Mouse (Mus musculus) intestine, embryonic 14.5 days (tissue): ENCODE data around the gene Heca. TPM values are rescaled to one million over a fixed set of nuclear protein-coding genes. Genes with fewer than 3 reads are reported as not detected.
"Not testable (repeated sequence)": the region's sequence is repeated elsewhere in the genome, so short reads cannot be mapped to it uniquely, and the experiment has no call there.

Experiments used
- ATAC-seq: fragments of 200-750 bp; cut with Nextera tagmentation; replicated peaks from 2 replicates; pipeline ENCODE4 v1.8.0; 2017; ENCODE audit warnings: low read depth, moderate number of reproducible peaks, moderate TSS enrichment, moderate library complexity; ENCODE audit not compliant: low FRiP score, low TSS enrichment
- DNase-seq: peaks from one replicate; pipeline ENCODE4 v3.0.0-alpha.2; 2018; ENCODE audit warnings: low spot score
- H3K27ac ChIP-seq: fragments of 300-500 bp; sonication (generic); 2 replicates; pipeline ENCODE4 v1.5.1; 2014; ENCODE audit warnings: low read depth, mild to moderate bottlenecking, control low read depth
- H3K27me3 ChIP-seq: fragments of 300-500 bp; sonication (generic); replicated peaks from 2 replicates; pipeline ENCODE4 v1.6.1; 2014; ENCODE audit warnings: low read length, control low read depth; ENCODE audit not compliant: control insufficient read depth, insufficient read depth
- H3K36me3 ChIP-seq: fragments of 300-500 bp; sonication (generic); 2 replicates; pipeline ENCODE4 v1.6.1; 2014; ENCODE audit warnings: low read length, control low read depth; ENCODE audit not compliant: control insufficient read depth, insufficient read depth
- H3K4me1 ChIP-seq: fragments of 300-500 bp; sonication (generic); replicated peaks from 2 replicates; pipeline ENCODE4 v1.6.1; 2014; ENCODE audit warnings: low read length, control low read depth, mixed read lengths; ENCODE audit not compliant: control insufficient read depth, insufficient read depth
- H3K4me2 ChIP-seq: fragments of 300-500 bp; sonication (generic); 2 replicates; pipeline ENCODE4 v1.6.1; 2014; ENCODE audit warnings: low read length
- H3K4me3 ChIP-seq: fragments of 300-500 bp; sonication (generic); 2 replicates; pipeline ENCODE4 v1.5.1; 2014; ENCODE audit warnings: low read depth, low read length, control low read depth, mixed read lengths
- H3K9ac ChIP-seq: fragments of 300-500 bp; sonication (generic); 2 replicates; pipeline ENCODE4 v1.6.1; 2014; ENCODE audit warnings: mild to moderate bottlenecking, low read length
- H3K9me3 ChIP-seq: fragments of 300-500 bp; sonication (generic); 2 replicates; pipeline ENCODE4 v1.6.1; 2016; ENCODE audit warnings: low read length, control low read depth; ENCODE audit not compliant: control insufficient read depth
- WGBS: fragments of 180-500 bp; shearing (Covaris S2); extraction: QIAGEN DNeasy Blood & Tissue Kit; methylation state at CpG from one replicate; pipeline ENCODE4 v1.1.7; 2014; 5-methylcytosine and 5-hydroxymethylcytosine counted together
- polyA plus RNA-seq: library from polyadenylated mRNA; unstranded; fragments of >200 nt; fragmentation: Nextera tagmentation; extraction: Ambion mirVana; gene quantifications from 2 replicates; pipeline ENCODE4 v1.2.1, GENCODE M21; 2014

The Heca gene
- polyA plus RNA-seq, 1 experiment from 2014 or later: 4.2 TPM

- Histone ChIP-seq H3K9me3 (no peaks in the 10 kb centered on the region), H3K27ac (no peak overlapping the region), H3K4me3 (no peak overlapping the region), H3K27me3 (no peaks in the 10 kb centered on the region), H3K9ac (no peak overlapping the region), H3K36me3 (no peaks in the 10 kb centered on the region), H3K4me1 (no peaks in the 10 kb centered on the region), H3K4me2 (no peak overlapping the region)
- DNase-seq (no peak), ATAC-seq (no peak)
- 72% methylated on average over 4 of the region's 4 CpGs for WGBS
These were observed 118.7 kb downstream of the Heca start for GRCm38 (mm10) chr10:17829205-17829604.

GRCm38 (mm10) chr10:17827391-17827790 is 120.5 kb downstream of the Heca start:
- Histone ChIP-seq H3K4me1 (no peaks in the 10 kb centered on the region), H3K9ac (no peak overlapping the region), H3K4me2 (peak overlapping the region; percentile 14), H3K9me3 (no peaks in the 10 kb centered on the region), H3K27ac (no peak overlapping the region), H3K27me3 (no peaks in the 10 kb centered on the region), H3K4me3 (peak overlapping the region; percentile 2; the same call in 1 of the 2 replicates), H3K36me3 (no peaks in the 10 kb centered on the region)
- ATAC-seq: no peak
- DNase-seq: peak; percentile 56
- 5% methylated on average over 12 of the region's 12 CpGs for WGBS

- not testable (repeated sequence) for H3K9ac ChIP-seq, H3K36me3 ChIP-seq, DNase-seq, H3K4me2 ChIP-seq, H3K27ac ChIP-seq, H3K4me1 ChIP-seq, H3K27me3 ChIP-seq, H3K9me3 ChIP-seq, ATAC-seq, H3K4me3 ChIP-seq
- 95% methylated on average over 7 of the region's 7 CpGs for WGBS
These were observed 127.4 kb downstream of the Heca start for GRCm38 (mm10) chr10:17820422-17820821.

Other genes with a start within 250 kb of the Heca start
- 45.2 and 48.7 TPM in 2 replicates for gene Cited2, start 224.8 kb downstream of the Heca start, polyA plus RNA-seq
- 0.38 and 0.66 TPM in 2 replicates for gene Txlnb, start 151.8 kb downstream of the Heca start, polyA plus RNA-seq
- gene Abracl, start 75.2 kb upstream of the Heca start, polyA plus RNA-seq: 158 and 172 TPM in 2 replicates
- 18.3 and 19.8 TPM in 2 replicates for gene Reps1, start 107.8 kb upstream of the Heca start, polyA plus RNA-seq